Mouse (Mus musculus): Measurements from ENCODE around the gene Arrdc1. TPM values are rescaled to one million over a fixed set of nuclear protein-coding genes. Genes with fewer than 3 reads are reported as not detected.

Arrdc1 gene
- polyA plus RNA-seq, 1 experiment from 2014 or later, result 16.1 TPM

- Histone ChIP-seq H3K9ac (ENCODE audit: low read depth, low read length) (no peak overlapping the region), H3K4me3 (ENCODE audit: low read depth, low read length) (no peak overlapping the region), H3K4me2 (ENCODE audit: low read depth, low read length) (no peak overlapping the region), H3K4me1 (ENCODE audit: control insufficient read depth, low read depth, low read length) (peaks cover under 1% of the 10 kb centered on the region; the same call in 1 of the 2 replicates), H3K27ac (ENCODE audit: low read length) (no peak overlapping the region), H3K9me3 (replicated peaks; ENCODE audit: control insufficient read depth, low read length) (no peaks in the 10 kb centered on the region), H3K27me3 (ENCODE audit: control insufficient read depth, insufficient read depth, low read depth, low read length) (no peaks in the 10 kb centered on the region), H3K36me3 (ENCODE audit: control insufficient read depth, insufficient read depth) (no peaks in the 10 kb centered on the region)
- ATAC-seq (ENCODE audit: low read depth), result no peak
- WGBS (ENCODE audit: insufficient replicate concordance), result 82% methylated on average over 4 of the region's 4 CpGs
These were observed 22.9 kb downstream of the Arrdc1 start for GRCm38 (mm10) chr2:24912189-24912588.

DNA sequence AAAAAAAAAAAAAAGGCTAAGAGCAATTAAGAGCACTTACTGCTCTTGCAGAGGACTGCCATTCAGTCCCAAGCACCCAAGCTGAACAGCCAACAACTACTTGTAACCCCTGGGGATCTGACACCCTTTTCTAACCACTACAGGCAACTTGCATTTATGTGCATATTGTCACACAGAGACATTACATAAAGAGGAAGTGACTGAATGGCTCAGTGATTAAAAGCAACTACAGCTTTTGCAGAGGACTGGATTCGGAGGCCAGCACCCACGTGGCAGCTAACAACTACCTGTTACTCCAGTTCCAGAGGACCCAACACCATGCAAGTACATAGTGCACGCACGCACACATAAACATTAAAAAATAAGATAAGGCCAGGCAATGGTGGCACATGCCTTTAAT, 24.6 kb downstream of the Arrdc1 start:
- H3K4me1 ChIP-seq (ENCODE audit: control insufficient read depth, low read depth, low read length), result no peaks in the 10 kb centered on the region

GRCm38 (mm10) chr2:24905653-24906155, 29.3 kb downstream of the Arrdc1 start:
- no peak overlapping the region for H3K27ac ChIP-seq (ENCODE audit: low read length)

More for the DNA sequence above, 24.6 kb downstream of the Arrdc1 start:
- Histone ChIP-seq H3K9ac (ENCODE audit: low read depth, low read length) (no peak overlapping the region), H3K4me3 (ENCODE audit: low read depth, low read length) (no peak overlapping the region), H3K9me3 (replicated peaks; ENCODE audit: control insufficient read depth, low read length) (no peaks in the 10 kb centered on the region), H3K36me3 (ENCODE audit: control insufficient read depth, insufficient read depth) (no peaks in the 10 kb centered on the region), H3K27me3 (ENCODE audit: control insufficient read depth, insufficient read depth, low read depth, low read length) (no peaks in the 10 kb centered on the region), H3K4me2 (ENCODE audit: low read depth, low read length) (no peak overlapping the region), H3K27ac (ENCODE audit: low read length) (no peak overlapping the region)
- 49% methylated on average over 4 of the region's 4 CpGs for WGBS (ENCODE audit: insufficient replicate concordance)
- ATAC-seq (ENCODE audit: low read depth), result no peak

GRCm38 (mm10) chr2:24904823-24905652, 30.0 kb downstream of the Arrdc1 start:
- H3K4me2 ChIP-seq (ENCODE audit: low read depth, low read length), result no peak overlapping the region
- ATAC-seq (ENCODE audit: low read depth), result no peak
- no peaks in the 10 kb centered on the region for H3K36me3 ChIP-seq (ENCODE audit: control insufficient read depth, insufficient read depth)
- 81% methylated on average over 11 of the region's 11 CpGs for WGBS (ENCODE audit: insufficient replicate concordance)
- no peaks in the 10 kb centered on the region for H3K27me3 ChIP-seq (ENCODE audit: control insufficient read depth, insufficient read depth, low read depth, low read length)
- no peak overlapping the region for H3K9ac ChIP-seq (ENCODE audit: low read depth, low read length)
- H3K4me3 ChIP-seq (ENCODE audit: low read depth, low read length), result no peak overlapping the region
- H3K27ac ChIP-seq (ENCODE audit: low read length), result no peak overlapping the region
- no peaks in the 10 kb centered on the region; the same call in 1 of the 2 replicates for H3K4me1 ChIP-seq (ENCODE audit: control insufficient read depth, low read depth, low read length)
- H3K9me3 ChIP-seq (replicated peaks; ENCODE audit: control insufficient read depth, low read length), result no peaks in the 10 kb centered on the region

More at GRCm38 (mm10) chr2:24905653-24906155, 29.3 kb downstream of the Arrdc1 start:
- Histone ChIP-seq H3K4me1 (ENCODE audit: control insufficient read depth, low read depth, low read length) (no peaks in the 10 kb centered on the region; the same call in 1 of the 2 replicates), H3K9me3 (replicated peaks; ENCODE audit: control insufficient read depth, low read length) (no peaks in the 10 kb centered on the region), H3K9ac (ENCODE audit: low read depth, low read length) (no peak overlapping the region), H3K4me2 (ENCODE audit: low read depth, low read length) (no peak overlapping the region), H3K36me3 (ENCODE audit: control insufficient read depth, insufficient read depth) (no peaks in the 10 kb centered on the region), H3K4me3 (ENCODE audit: low read depth, low read length) (no peak overlapping the region), H3K27me3 (ENCODE audit: control insufficient read depth, insufficient read depth, low read depth, low read length) (no peaks in the 10 kb centered on the region)
- ATAC-seq (ENCODE audit: low read depth), result no peak
- 27% methylated on average over 2 of the region's 2 CpGs for WGBS (ENCODE audit: insufficient replicate concordance)

- ATAC-seq (ENCODE audit: low read depth), result no peak
- H3K4me1 ChIP-seq (ENCODE audit: control insufficient read depth, low read depth, low read length), result no peaks in the 10 kb centered on the region; the same call in 1 of the 2 replicates
- H3K27me3 ChIP-seq (ENCODE audit: control insufficient read depth, insufficient read depth, low read depth, low read length), result no peaks in the 10 kb centered on the region
- no peak overlapping the region for H3K4me2 ChIP-seq (ENCODE audit: low read depth, low read length)
- WGBS (ENCODE audit: insufficient replicate concordance), result 54% methylated on average over 6 of the region's 6 CpGs
- H3K9me3 ChIP-seq (replicated peaks; ENCODE audit: control insufficient read depth, low read length), result no peaks in the 10 kb centered on the region
- no peak overlapping the region for H3K4me3 ChIP-seq (ENCODE audit: low read depth, low read length)
- no peak overlapping the region for H3K27ac ChIP-seq (ENCODE audit: low read length)
- no peaks in the 10 kb centered on the region for H3K36me3 ChIP-seq (ENCODE audit: control insufficient read depth, insufficient read depth)
- no peak overlapping the region for H3K9ac ChIP-seq (ENCODE audit: low read depth, low read length)
These were observed 32.1 kb downstream of the Arrdc1 start for GRCm38 (mm10) chr2:24902999-24903398.

DNA sequence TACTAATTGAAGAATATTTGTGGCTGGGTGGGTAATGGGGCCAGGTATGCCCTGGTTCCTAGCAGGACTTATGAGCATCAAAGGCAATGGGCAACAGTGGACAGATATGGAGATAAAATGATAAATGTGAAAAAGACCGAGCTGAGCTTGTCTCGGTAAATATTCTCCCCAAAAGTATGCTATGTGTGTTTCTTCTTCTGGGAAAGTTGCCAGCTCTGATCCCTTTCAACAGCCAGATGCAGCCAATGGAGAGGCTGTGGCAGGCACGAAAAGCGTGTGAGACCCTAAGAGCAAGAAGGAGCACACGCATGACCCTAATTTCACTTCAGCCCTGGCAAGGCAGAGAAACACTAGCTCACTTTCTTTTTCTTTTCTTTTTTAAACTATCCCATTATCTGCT, 34.0 kb downstream of the Arrdc1 start:
- Histone ChIP-seq H3K36me3 (ENCODE audit: control insufficient read depth, insufficient read depth) (no peaks in the 10 kb centered on the region), H3K27me3 (ENCODE audit: control insufficient read depth, insufficient read depth, low read depth, low read length) (no peaks in the 10 kb centered on the region), H3K9me3 (replicated peaks; ENCODE audit: control insufficient read depth, low read length) (no peaks in the 10 kb centered on the region), H3K4me2 (ENCODE audit: low read depth, low read length) (no peak overlapping the region), H3K4me3 (ENCODE audit: low read depth, low read length) (no peak overlapping the region), H3K9ac (ENCODE audit: low read depth, low read length) (no peak overlapping the region), H3K4me1 (ENCODE audit: control insufficient read depth, low read depth, low read length) (no peaks in the 10 kb centered on the region; the same call in 1 of the 2 replicates), H3K27ac (ENCODE audit: low read length) (no peak overlapping the region)
- 70% methylated on average over 5 of the region's 5 CpGs for WGBS (ENCODE audit: insufficient replicate concordance)
- ATAC-seq (ENCODE audit: low read depth), result no peak

- no peak overlapping the region for H3K4me3 ChIP-seq (ENCODE audit: low read depth, low read length)
- no peak for ATAC-seq (ENCODE audit: low read depth)
- no peaks in the 10 kb centered on the region; the same call in 1 of the 2 replicates for H3K4me1 ChIP-seq (ENCODE audit: control insufficient read depth, low read depth, low read length)
- H3K4me2 ChIP-seq (ENCODE audit: low read depth, low read length), result no peak overlapping the region
- H3K9ac ChIP-seq (ENCODE audit: low read depth, low read length), result no peak overlapping the region
- H3K27me3 ChIP-seq (ENCODE audit: control insufficient read depth, insufficient read depth, low read depth, low read length), result no peaks in the 10 kb centered on the region
- 76% methylated on average over 2 of the region's 2 CpGs for WGBS (ENCODE audit: insufficient replicate concordance)
- H3K36me3 ChIP-seq (ENCODE audit: control insufficient read depth, insufficient read depth), result no peaks in the 10 kb centered on the region
- H3K27ac ChIP-seq (ENCODE audit: low read length), result no peak overlapping the region
- H3K9me3 ChIP-seq (replicated peaks; ENCODE audit: control insufficient read depth, low read length), result no peaks in the 10 kb centered on the region
These were observed 35.8 kb downstream of the Arrdc1 start for GRCm38 (mm10) chr2:24899292-24899691.

GRCm38 (mm10) chr2:24896761-24897160, 38.3 kb downstream of the Arrdc1 start:
- ATAC-seq (ENCODE audit: low read depth), result no peak
- peaks cover 4% of the 10 kb centered on the region for H3K4me1 ChIP-seq (ENCODE audit: control insufficient read depth, low read depth, low read length)
- H3K27me3 ChIP-seq (ENCODE audit: control insufficient read depth, insufficient read depth, low read depth, low read length), result no peaks in the 10 kb centered on the region
- H3K9ac ChIP-seq (ENCODE audit: low read depth, low read length), result no peak overlapping the region
- no peak overlapping the region for H3K27ac ChIP-seq (ENCODE audit: low read length)
- no peaks in the 10 kb centered on the region for H3K9me3 ChIP-seq (replicated peaks; ENCODE audit: control insufficient read depth, low read length)
- no peak overlapping the region for H3K4me3 ChIP-seq (ENCODE audit: low read depth, low read length)
- WGBS (ENCODE audit: insufficient replicate concordance), result 57% methylated on average over 4 of the region's 4 CpGs
- H3K36me3 ChIP-seq (ENCODE audit: control insufficient read depth, insufficient read depth), result no peaks in the 10 kb centered on the region
- H3K4me2 ChIP-seq (ENCODE audit: low read depth, low read length), result no peak overlapping the region

DNA sequence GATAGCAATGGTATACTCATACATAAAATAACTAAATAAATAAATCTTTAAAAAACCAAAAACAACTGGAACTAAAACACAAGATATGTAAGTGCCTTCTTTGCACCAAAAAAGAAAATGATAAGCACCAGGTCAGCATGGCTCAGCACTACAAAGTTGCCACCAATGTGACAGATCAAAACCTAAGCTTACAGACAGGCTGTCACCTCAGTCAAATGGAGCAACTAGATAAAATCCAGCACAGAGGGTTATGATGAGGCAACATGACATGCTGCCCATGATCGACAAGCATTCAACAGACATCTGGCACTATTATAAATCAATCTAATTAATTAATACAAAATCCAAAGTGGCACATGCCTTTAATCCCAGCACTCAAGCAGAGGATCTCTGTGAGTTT, 40.8 kb downstream of the Arrdc1 start:
- Histone ChIP-seq H3K4me3 (ENCODE audit: low read depth, low read length) (no peak overlapping the region), H3K9ac (ENCODE audit: low read depth, low read length) (no peak overlapping the region), H3K27ac (ENCODE audit: low read length) (no peak overlapping the region), H3K4me2 (ENCODE audit: low read depth, low read length) (no peak overlapping the region), H3K9me3 (replicated peaks; ENCODE audit: control insufficient read depth, low read length) (no peaks in the 10 kb centered on the region), H3K27me3 (ENCODE audit: control insufficient read depth, insufficient read depth, low read depth, low read length) (no peaks in the 10 kb centered on the region), H3K4me1 (ENCODE audit: control insufficient read depth, low read depth, low read length) (peaks cover 12% of the 10 kb centered on the region), H3K36me3 (ENCODE audit: control insufficient read depth, insufficient read depth) (no peaks in the 10 kb centered on the region)
- WGBS (ENCODE audit: insufficient replicate concordance), result 38% methylated on average over 1 of the region's 1 CpGs
- no peak for ATAC-seq (ENCODE audit: low read depth)

All from liver, embryonic 16.5 days (tissue).